Mouse (Mus musculus) megakaryocyte, adult 5-6 weeks (primary cell): ENCODE measurements at regions not wholly inside any gene's neighbourhood (a gene's known extent, or its start where the extent isn't known, plus 50 kb on each side); places are given as distances from the start of the nearest gene placed in this dataset.

Experiments
- ATAC-seq: 2 replicates; pipeline ENCODE4 v1.8.0; 2016; ENCODE audit warnings: mild to moderate bottlenecking, inconsistent platforms; ENCODE audit not compliant: poor library complexity, severe bottlenecking

DNA sequence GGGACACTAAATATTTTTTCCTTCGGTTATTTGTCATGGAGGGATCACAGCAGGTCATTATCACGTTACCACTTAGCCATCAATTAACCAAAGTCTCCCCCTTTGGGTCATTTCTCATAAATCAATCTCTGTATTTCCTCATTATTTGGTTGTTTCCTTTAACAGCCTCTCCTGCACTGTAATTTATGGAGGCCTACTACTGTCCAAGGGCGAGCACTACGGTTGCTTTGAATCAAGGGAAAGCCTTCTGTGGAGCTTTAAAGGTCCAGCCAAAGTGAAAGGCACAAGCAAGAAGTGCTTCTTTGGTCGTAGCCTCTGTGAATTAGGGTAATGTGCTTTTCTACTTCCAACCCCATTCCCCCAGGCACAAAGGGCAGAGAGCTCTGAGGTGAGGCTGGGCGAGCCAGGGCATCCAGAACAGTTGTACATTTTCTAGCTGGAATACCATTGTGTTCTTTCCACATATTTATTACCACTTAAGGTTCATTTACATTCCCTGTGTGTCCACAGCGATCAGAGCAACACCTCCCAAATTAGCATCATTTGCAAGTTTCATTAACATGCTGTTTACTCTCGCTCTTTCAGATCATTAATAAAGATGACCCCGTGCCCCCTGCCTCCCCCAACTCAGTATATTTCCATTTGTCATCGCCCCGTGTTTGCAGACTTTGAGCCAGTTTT, 207.5 kb upstream of the Ppp2r3a start:
- ATAC-seq: no peak

DNA sequence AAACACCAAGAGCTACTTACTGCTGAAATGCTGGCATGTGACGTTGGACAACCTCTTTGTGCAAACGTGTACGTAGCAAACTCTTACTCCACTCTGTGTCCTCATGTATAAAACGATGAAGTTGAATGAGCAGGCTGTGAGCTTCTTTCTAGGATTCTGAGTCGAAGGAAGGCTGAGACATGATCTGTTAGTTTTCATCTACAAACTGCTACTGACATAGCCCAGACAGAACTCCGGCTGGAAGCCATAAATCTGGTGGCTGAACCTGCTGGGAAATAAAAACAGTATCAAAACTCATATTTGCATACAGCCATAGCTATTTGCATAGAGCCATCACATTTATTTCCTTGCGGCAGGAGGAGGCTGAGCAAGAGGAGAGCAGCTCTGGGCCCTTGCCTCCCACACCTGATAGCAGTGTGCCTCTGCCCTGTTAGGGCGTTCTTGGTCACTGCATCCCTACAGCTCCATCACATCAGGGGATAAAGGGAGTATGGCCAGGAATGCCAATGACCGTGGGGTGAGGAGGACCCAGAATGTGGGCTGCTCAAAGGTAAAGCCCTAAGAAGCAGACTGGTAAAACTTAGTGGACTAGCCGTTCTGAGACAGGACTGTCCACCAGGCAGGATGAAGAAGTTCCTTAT, 206.8 kb upstream of the Ppp2r3a start:
- ATAC-seq: no peak

GRCm38 (mm10) chr9:101446316-101446715, 194.7 kb upstream of the Ppp2r3a start:
- ATAC-seq: no peak

- no peak for ATAC-seq
Observed at GRCm38 (mm10) chr9:101445764-101446163, 194.2 kb upstream of the Ppp2r3a start.

- ATAC-seq: no peak
Observed at GRCm38 (mm10) chr9:101445293-101445692, 193.7 kb upstream of the Ppp2r3a start.

GRCm38 (mm10) chr9:101439856-101440255, 188.3 kb upstream of the Ppp2r3a start:
- no peak for ATAC-seq

DNA sequence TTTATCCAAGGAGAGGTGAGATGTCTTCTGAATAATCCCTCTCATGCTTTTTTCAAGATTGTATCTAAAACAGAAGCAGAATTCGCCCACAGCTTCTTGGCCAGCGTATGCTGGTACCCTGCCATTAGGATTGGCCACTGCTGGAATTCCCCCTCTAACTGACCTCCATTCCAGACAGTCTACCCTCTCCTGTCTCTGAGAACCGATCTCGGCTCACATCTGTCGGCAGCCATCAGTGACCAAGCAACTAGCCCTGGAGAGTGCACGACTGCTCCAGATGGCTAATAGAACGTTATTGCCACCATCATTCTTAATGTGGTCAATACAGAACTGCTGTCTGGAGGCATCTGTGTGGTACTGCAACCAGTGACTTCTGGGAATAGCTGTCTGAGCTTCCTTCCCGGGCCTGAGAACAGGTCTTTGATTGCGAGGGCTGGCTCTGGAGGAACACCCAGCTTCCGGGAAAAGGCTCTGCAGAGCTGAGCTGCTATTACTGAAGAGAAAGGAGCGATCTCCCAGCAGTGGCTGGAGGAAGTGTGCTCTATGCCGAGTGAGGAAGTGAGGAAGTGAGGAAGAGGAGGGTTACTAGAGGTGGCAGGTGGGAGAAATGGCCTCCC, 187.1 kb upstream of the Ppp2r3a start:
- no peak for ATAC-seq

DNA sequence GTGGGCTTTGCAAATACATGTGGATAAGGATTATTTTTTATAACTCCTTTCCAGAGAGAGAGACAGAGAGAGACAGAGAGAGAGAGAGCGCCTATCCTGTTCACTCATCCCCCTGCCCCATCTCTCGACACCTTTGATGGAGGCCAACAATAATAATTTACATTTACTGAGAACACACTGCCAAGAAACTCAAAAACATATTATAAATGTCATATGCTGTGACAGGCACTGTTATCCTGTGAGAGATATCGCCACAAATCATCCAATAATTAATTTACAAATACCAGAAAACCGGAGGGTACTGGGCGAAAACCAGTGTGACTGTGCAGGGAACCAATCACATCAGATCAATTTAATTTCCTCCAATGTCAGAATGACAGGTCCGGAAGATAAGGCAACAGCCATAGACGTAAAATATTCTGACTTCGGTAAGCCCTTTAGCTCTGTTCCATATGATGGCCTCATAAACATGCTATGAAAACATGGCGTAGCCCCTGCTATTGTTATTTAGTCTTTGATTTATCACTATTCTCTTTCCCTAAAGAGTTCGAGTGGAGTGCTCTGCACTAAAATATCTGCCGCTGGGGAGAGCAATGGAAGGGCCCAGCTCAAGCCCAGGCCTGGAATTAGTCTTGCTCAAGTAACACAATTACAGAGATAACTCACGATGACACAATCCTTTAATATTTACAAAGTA, 173.5 kb upstream of the Ppp2r3a start:
- no peak for ATAC-seq

DNA sequence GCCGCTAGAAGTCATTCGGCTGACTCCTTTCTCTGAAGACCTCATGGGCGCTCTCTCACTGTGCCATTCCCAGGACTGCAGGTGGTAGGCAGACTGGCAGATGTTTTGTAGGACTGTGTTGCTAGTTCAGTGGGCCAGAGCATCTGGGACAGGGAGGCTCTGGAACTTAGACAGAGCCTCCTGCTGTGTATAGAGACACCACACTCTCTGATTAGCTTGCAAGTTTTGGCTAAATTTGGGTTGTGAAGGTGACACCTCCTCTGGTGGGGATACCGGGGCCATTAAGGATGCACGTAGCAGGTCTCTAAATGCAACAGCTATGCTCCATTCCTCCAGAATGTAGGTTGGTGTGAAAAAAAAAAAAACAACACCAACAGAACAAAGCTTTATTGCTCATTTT, 171.4 kb upstream of the Ppp2r3a start:
- ATAC-seq: no peak

DNA sequence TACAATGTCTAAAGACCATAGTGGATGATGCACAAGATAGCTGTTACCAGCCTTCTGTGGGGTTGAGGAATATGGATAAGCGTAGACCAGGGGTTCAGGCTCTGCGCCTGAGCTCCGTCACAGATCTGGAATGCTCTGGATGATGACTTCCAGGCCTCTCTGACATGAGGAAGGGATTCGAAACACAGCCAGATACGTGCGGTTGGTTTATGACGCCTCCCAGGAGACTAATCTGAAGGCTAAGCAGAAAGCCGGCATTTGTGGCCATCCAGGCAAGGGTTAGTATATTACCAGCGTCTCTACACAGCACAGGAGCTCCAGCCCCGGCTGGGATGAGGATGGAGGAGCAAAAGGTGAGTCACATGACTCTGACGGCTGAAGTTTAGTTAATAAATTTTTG, 170.4 kb upstream of the Ppp2r3a start:
- ATAC-seq: no peak

DNA sequence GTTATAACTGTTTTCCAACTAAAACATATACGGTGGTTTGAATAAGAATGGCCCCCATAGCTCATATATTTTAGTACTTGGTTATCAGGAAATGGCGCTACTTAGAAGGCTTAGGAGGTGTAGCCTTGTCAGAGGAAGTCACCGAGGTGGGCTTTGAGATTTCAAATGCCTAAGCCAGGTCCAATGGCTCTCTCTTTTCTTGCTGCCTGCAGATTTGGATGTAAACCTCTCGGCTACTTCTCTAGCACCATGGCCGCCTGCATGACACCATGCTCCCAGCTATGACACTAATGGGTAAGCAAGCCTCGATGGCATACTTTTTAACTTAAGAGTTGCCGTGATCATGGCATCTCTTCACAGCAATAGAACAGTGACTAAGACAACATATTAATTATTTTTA, 169.5 kb upstream of the Ppp2r3a start:
- no peak for ATAC-seq

DNA sequence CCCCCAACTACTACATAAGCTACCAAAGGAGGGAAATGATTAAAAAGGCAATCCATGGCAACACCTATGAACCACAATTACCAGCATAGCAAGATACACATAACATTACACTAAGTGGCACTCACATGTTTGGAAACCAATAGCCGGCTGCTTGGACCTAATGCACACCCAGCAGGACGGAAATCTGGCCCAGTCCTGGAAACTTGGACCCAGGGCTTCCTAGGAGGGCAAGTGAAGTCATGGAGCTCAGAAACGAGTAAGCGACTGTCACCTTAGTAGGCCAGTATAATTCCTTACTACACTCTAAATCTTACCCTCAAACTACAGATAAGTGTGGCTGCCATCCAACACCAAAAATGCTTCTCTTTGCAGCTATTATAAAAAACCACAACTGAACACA, 168.6 kb upstream of the Ppp2r3a start:
- ATAC-seq: no peak

DNA sequence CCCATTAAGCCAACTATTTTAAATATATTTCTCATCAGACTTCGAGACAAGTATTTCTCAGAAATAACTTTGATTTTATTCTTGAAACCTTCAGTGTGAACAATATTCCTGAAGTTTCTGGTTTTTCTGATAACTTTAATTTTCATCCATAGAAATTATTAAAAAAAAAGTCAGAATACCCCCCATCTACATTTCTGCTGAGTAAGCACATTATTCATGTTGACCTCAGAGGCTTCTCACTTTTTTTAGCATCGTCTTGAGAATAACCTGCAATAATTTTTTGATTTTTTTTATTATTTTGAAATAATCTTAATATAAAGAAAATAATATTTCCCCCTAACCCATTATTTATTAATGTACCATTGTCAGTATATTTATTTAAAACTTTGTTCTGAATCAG, 166.1 kb upstream of the Ppp2r3a start:
- ATAC-seq: no peak

DNA sequence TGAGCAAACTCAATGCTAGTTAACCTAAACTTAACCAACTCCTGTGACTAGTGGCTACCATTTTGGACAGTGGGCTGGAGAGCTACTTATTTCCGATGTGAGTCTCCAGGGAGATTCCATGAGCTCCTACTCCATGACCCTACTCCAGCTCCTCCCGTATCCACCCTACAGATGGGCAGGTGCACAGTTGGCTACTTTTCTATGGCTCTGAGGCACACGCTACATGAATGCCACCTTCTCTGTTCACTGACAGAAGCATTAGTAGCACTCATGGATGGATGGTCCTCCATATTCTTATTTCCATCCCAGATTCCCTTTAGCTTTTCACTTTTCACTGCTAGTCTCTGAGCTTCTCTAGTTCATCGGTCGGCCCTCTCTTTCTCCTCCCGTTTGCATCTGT, 164.7 kb upstream of the Ppp2r3a start:
- no peak for ATAC-seq

DNA sequence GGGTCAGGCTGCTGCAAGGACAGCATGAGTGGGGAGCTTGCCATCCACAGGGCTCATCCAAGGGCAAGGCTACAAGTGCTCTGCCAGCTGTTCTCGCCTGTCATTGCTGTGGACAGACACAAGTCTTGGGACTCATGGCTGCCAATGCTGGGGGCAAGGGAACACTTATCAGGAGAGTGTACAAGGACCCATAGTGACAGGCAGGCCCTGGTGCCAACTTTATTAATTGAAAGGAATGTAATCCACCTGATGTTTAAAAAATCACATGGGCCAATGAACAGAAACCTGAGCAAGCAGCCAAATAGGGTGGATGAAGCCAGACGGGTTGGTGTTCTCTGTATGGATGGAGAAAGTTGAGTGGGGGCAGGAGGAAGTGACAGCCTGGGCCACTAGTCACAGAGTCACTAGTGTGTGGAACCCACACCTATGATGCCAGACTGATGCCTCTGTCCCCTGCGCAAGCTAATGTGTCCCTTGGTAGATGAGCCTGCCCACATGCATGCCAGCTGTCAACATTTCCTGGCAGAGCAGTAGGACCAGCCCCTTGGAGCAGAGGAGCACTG, 161.6 kb upstream of the Ppp2r3a start:
- ATAC-seq: no peak

DNA sequence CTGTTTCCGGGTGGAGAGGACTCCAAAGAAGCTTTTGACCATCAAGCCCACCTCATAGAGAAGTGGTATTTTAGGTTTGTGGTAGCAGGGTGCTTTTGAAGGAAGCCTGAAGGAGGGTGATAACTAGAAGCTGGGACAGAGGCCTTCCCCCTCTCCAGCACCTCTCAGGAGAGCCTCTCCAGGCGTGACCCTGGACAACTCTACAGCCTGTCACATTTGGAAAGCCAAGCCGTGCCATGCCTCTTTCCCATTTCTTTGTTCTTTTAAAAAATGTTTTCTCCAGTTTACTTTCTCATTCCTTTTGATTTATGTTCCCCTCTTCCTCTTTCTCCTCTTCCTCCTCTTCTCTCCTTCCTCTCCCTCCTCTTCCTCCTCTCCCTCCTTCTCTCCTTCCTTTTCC, 160.4 kb upstream of the Ppp2r3a start:
- no peak for ATAC-seq

DNA sequence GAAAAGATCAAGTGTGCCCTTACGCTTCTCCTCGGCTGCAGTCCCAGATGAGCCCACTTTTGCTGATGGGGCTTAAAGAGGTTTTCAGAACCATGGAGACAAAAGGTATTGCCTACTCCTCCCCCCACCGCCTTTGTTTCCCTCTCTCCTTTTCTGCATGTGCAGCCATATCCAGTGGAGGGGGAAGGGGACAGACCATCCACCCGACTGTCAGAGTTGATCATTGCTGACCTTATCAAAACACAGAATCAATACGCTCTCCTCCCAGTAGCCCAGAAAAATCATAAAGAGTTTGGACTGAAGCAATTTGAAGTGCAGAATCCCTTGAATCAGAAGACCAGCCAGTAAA, 159.9 kb upstream of the Ppp2r3a start:
- ATAC-seq: no peak

DNA sequence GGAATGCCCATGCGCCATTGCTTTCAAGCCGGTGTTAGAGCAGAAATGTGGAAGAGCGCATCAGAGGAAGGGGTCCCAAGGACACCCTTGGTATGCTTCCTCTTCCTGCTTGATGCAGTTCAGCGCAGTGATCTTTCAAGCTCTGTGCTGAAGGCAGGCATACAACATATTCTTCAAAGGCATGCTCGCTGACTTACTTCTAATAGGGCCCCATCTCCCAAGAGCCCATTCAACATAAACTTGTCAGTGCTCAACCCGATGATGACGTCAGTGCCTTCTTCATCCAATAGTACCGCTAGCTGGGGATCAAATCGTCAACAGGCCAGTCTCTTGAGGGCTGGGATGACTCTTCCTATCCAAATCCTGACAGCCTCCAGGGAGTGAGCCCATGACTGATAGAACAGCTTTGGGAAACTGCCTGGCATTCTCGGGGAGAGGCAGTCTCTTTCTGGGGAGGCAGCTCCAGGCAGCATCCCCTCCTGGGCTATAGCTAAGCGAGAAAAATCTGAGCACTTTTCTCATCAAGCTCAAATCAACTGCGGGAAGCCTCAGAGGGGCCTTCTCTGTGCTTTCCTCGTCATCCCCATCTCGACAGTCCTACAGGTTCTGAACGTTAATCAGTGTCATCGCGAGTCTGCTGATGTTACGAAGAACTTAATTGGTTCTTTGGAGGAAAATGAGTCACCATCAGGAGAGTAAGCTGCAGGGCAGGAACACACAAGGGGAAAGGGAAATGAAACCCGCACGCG, 159.4 kb upstream of the Ppp2r3a start:
- ATAC-seq: no peak

DNA sequence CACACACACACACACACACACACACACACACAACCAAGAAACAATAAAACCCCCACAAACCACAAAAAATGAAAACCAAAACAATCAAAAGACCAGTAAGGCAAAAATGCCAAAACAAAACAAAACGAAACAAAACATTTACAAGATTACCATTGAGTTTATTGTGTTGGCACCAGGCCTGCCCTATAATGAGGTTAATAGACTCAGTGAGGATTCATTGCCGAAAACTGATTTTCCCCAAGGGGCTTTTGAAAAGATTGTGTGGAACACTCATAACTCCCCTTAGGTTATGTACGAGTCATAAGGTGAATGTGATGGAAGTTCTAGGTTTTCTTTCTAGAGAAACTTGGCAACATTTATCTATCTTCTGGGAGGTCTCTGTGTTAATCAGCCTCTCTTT, 158.8 kb upstream of the Ppp2r3a start:
- ATAC-seq: no peak

DNA sequence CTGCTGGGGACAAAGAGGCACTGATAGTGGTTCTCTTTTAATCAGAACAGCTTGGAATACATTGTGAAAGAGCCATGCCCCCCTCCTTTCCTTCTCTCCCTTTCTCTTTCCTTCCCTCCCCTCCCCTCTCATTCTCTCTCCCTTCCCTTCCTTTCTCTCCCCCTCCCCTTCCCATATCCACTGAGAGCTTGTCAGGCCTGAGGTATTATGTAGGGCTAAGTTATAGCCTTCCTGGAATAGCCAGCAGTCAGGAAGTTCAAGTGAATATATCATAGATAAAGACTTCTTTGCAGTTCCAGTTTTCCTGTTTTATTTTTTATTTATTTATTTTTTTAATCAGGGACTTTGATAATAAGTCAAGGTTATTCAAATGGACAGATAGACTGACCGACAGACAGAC, 156.5 kb upstream of the Ppp2r3a start:
- ATAC-seq: no peak

- ATAC-seq: no peak
Observed at GRCm38 (mm10) chr9:101407141-101407540, 155.5 kb upstream of the Ppp2r3a start.
